Comparison of ENCODE assay signal across 1 mouse cellular context in genomic region chr13:22036986-22037385, GRCm38 (mm10).
TF ChIP-seq lines count a peak whose summit lies in the region.

No protein-coding gene starts in this region.

TF ChIP-seq in ES-E14, 5 proteins besides CTCF, POLR2A, EP300 and RAD21:
- TF ChIP-seq HCFC1 (IDR thresholded peaks at IDR 0.05; ENCODE audit: borderline replicate concordance, insufficient read depth, low read length) = no peak
- no peak for TF ChIP-seq MAFK (IDR thresholded peaks at IDR 0.05; ENCODE audit: insufficient read depth, low read depth, low read length)
- no peak for TF ChIP-seq CHD2 (IDR thresholded peaks at IDR 0.05; ENCODE audit: low read depth, low read length)
- TF ChIP-seq ZNF384 (IDR thresholded peaks at IDR 0.05; ENCODE audit: low read depth, low read length) = no peak
- no peak for TF ChIP-seq ZC3H11A (IDR thresholded peaks at IDR 0.05; ENCODE audit: borderline replicate concordance, low read depth, low read length)
